Comparison of ENCODE assay signal across 20 mouse cellular contexts in genomic region chr4:131796312-131797080, GRCm38 (mm10). TPM values are rescaled to one million over a fixed set of nuclear protein-coding genes. Genes with fewer than 3 reads are reported as not detected.
A peak's percentile ranks its signal among the peaks of the same experiment; 100 is the strongest.
DNase-seq lines count a peak whose midpoint lies in the region.
"Had no signal": no experiment of that assay in that cellular context is flagged by ENCODE, and none has a peak within 500 bp of the region (broad histone marks: within the 10 kb centered on the region; RNA-seq: fewer than 3 reads in every experiment).

No protein-coding gene starts in this region.

- peaks cover 20% of the 10 kb centered on the region for H3K4me1 ChIP-seq in heart, embryonic 10.5 days
- H3K4me1 ChIP-seq: intestine, embryonic 15.5 days; neural tube, embryonic 12.5 days had no signal

- no peak overlapping the region for H3K27ac ChIP-seq in heart, embryonic 10.5 days
- H3K27ac ChIP-seq: gastrocnemius, adult 2 months; heart, adult 2 months; intestine, embryonic 15.5 days; left cerebral cortex, adult 2 months; liver, embryonic 12.5 days; neural tube, embryonic 12.5 days had no signal

- peak; percentile 78 to 86 for DNase-seq in cerebellum, postnatal 10 days
- no peak for DNase-seq in cerebellum, adult 18-20 months
- DNase-seq in heart, adult 18-20 months, result peak; percentile 37 to 68
- no peak for DNase-seq in heart, embryonic 10.5 days (ENCODE audit: low spot score)
- peak; percentile 32 for DNase-seq in layer of hippocampus, adult 11-12 months (ENCODE audit: low spot score)
- DNase-seq in layer of hippocampus, postnatal 25 days (ENCODE audit: extremely low spot score in 1 of 2, low spot score in 1 of 2), result no peak
- peak; percentile 18 to 30 for DNase-seq in layer of hippocampus, adult 8-10 months (ENCODE audit: low spot score in 2 of 2)
- no peak for DNase-seq in c-Kit-positive CD71-positive TER-119-positive erythroid progenitor cells, embryonic 14.5 days (ENCODE audit: low spot score)
- DNase-seq: adrenal gland, adult 2 months; cerebellum, adult 11 months; gastrocnemius, adult 2 months; kidney, postnatal 36 days; lung, embryonic 14.5 days; lung, postnatal 36 days had no signal

- no peaks in the 10 kb centered on the region for H3K9me3 ChIP-seq in heart, embryonic 10.5 days
- H3K9me3 ChIP-seq: intestine, embryonic 15.5 days; liver, embryonic 12.5 days; neural tube, embryonic 12.5 days had no signal

- peaks cover 30% of the 10 kb centered on the region for H3K27me3 ChIP-seq in heart, embryonic 10.5 days (ENCODE audit: insufficient read depth, poor library complexity, severe bottlenecking)
- H3K27me3 ChIP-seq: intestine, embryonic 15.5 days; neural tube, embryonic 12.5 days had no signal

- WGBS in heart, embryonic 10.5 days, result 73% methylated on average over 14 of the region's 14 CpGs

- H3K4me3 ChIP-seq in heart, embryonic 10.5 days, result no peak overlapping the region
- H3K4me3 ChIP-seq: gastrocnemius, adult 2 months; heart, adult 2 months; intestine, embryonic 15.5 days; left cerebral cortex, adult 2 months; liver, embryonic 12.5 days; neural tube, embryonic 12.5 days had no signal

- H3K36me3 ChIP-seq in heart, embryonic 10.5 days, result no peaks in the 10 kb centered on the region
- H3K36me3 ChIP-seq: intestine, embryonic 15.5 days; liver, embryonic 12.5 days; neural tube, embryonic 12.5 days had no signal

RNA-seq across cellular contexts. Expression of gene Ptpru, which starts 41.6 kb away (rescaled TPM):
- total RNA-seq in heart, adult 18-20 months (2021), result 1 to 10 TPM; 4.6 to 9.5 TPM
- polyA plus RNA-seq in heart, embryonic 10.5 days (2016; fragmentation: Nextera tagmentation; extraction: Ambion mirVana), result 1.9 and 7.6 TPM in 2 replicates
- total RNA-seq in layer of hippocampus, postnatal 25 days (2021), result 100 to 1,000 TPM in 1 of 2 experiments, 10 to 100 TPM in 1; 98.0 to 101 TPM
- 10 to 100 TPM; 80.2 to 91.8 (median 84.1) TPM for total RNA-seq in layer of hippocampus, adult 8-10 months (2022)
- total RNA-seq: megakaryocyte-erythroid progenitor cell, adult 5-6 weeks had no signal

RNA-seq across cellular contexts. Expression of gene Mecr, which starts 46.8 kb away (rescaled TPM):
- total RNA-seq in heart, adult 18-20 months (2021), result 10 to 100 TPM; 25.0 to 32.3 TPM
- 45.9 and 52.5 TPM in 2 replicates for polyA plus RNA-seq in heart, embryonic 10.5 days (2016; fragmentation: Nextera tagmentation; extraction: Ambion mirVana)
- 10 to 100 TPM; 28.4 to 33.4 TPM for total RNA-seq in layer of hippocampus, postnatal 25 days (2021)
- 10 to 100 TPM; 31.0 to 43.7 (median 37.7) TPM for total RNA-seq in layer of hippocampus, adult 8-10 months (2022)

Comparison
In these comparisons a context has a peak if more than half of its experiments do, and no peak if none do; other contexts are left out.
1. DNase-seq: peak in cerebellum, postnatal 10 days (2 of 2), heart, adult 18-20 months (2 of 2), layer of hippocampus, adult 11-12 months (single experiment) and layer of hippocampus, adult 8-10 months (2 of 2); none in cerebellum, adult 18-20 months (0 of 2), heart, embryonic 10.5 days (single experiment), layer of hippocampus, postnatal 25 days (0 of 2) and c-Kit-positive CD71-positive TER-119-positive erythroid progenitor cells, embryonic 14.5 days (single experiment).
2. RNA of gene Ptpru, which starts 41.6 kb away (total RNA-seq): 98.0 to 101 TPM in layer of hippocampus, postnatal 25 days and 80.2 to 91.8 TPM in layer of hippocampus, adult 8-10 months; 4.6 to 9.5 TPM in heart, adult 18-20 months; every median in the first group is over 4 times any median in the second.